Mouse (Mus musculus) embryonic fibroblast, embryonic 13.5 days (primary cell): ENCODE data around the gene Ushbp1.

Source experiments
- CTCF ChIP-seq: IDR thresholded peaks from 2 replicates; pipeline ENCODE4 v1.5.1; 2011; ENCODE audit warnings: mild to moderate bottlenecking, control low read depth, low read length, moderate library complexity, borderline replicate concordance; ENCODE audit not compliant: insufficient read depth
- POLR2A ChIP-seq: IDR thresholded peaks from 2 replicates; pipeline ENCODE4 v1.6.1; 2011; ENCODE audit warnings: low read depth, mild to moderate bottlenecking, control low read depth, low read length, moderate library complexity

DNA sequence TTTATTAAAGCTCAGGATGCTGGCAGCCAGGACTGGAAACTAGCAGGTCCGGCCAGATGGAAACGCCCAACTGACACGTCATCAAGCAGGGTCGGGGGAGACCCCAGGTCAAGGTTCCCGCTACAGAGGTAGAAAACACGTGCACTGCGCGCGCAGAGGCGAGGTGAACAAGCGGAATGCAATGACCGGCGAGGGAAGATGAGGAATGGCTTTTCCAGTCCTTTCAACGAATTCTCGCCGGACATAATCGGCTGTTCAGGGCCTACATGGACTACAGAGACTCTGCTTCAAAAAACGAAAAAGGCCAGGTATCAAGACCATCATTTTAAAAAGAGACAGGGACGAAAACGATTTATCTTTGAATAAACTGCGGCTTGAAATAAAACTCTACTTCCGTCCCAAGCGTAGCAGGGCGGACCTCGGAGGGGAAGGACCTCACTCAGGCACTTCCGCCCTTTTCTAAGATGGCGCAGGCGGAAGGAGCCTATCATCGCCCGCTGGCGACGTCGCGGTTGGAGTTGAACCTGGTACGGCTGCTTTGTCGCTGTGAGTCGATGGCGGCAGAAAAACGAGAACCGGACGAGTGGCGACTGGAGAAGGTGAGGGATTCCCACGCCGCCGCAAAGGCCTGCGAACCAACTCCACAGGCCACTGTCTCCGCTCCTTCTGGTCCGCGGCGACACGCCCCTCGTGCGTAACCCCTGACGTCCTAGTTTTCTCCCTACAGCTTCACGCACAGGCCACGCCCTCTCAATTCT is 28.7 kb downstream of the Ushbp1 start, which contains the start of gene Use1:
- TF ChIP-seq CTCF = no peak
- no peak; the same call in none of the 2 replicates for TF ChIP-seq POLR2A
